24 mouse cellular contexts compared by ENCODE assay signal in genomic region chr6:89672641-89673040, GRCm38 (mm10). TPM values are rescaled to one million over a fixed set of nuclear protein-coding genes. Genes with fewer than 3 reads are reported as not detected.
DNase-seq lines count a peak whose midpoint lies in the region; TF ChIP-seq lines count a peak whose summit lies in the region.
"Had no signal": no experiment of that assay in that cellular context is flagged by ENCODE, and none has a peak within 500 bp of the region (broad histone marks: within the 10 kb centered on the region; RNA-seq: fewer than 3 reads in every experiment).

No protein-coding gene starts in this region.

- TF ChIP-seq CTCF in heart, adult 2 months (IDR thresholded peaks at IDR 0.05), result no peak

- DNase-seq in heart, adult 11 months, result peak; percentile 79
- DNase-seq in heart, adult 2 months, result no peak
- peak; percentile 79 for DNase-seq in left cerebral cortex, postnatal 4 days
- DNase-seq in left cerebral cortex, postnatal 25 days (ENCODE audit: low spot score in 2 of 2), result no peak
- DNase-seq in cerebellum, postnatal 25 days, result peak; percentile 23 to 41
- DNase-seq in layer of hippocampus, postnatal 36 days, result peak; percentile 33 to 64
- DNase-seq in gastrocnemius, postnatal 25 days, result no peak
- no peak for DNase-seq in left cerebral cortex, adult 11 months (ENCODE audit: low spot score)
- DNase-seq: embryo, embryonic 11 days; kidney, postnatal 10 days; lung, adult 18-20 months; lung, postnatal 36 days; thymus, adult 2 months had no signal

- H3K36me3 ChIP-seq in heart, adult 2 months (ENCODE audit: control insufficient read depth, insufficient read depth, low read length), result no peaks in the 10 kb centered on the region
- H3K36me3 ChIP-seq: intestine, embryonic 15.5 days had no signal

- TF ChIP-seq EP300 in heart, adult 2 months (IDR thresholded peaks at IDR 0.05; ENCODE audit: insufficient read depth, low read depth, low read length), result no peak

- H3K4me3 ChIP-seq in heart, adult 2 months, result no peak overlapping the region
- H3K4me3 ChIP-seq: intestine, embryonic 15.5 days; limb, embryonic 15.5 days; myocyte had no signal

- no peak overlapping the region for H3K27ac ChIP-seq in heart, adult 2 months
- H3K27ac ChIP-seq: intestine, embryonic 15.5 days; limb, embryonic 15.5 days had no signal

- H3K27me3 ChIP-seq in heart, adult 2 months (ENCODE audit: control insufficient read depth, insufficient read depth, low read length), result no peaks in the 10 kb centered on the region
- H3K27me3 ChIP-seq: intestine, embryonic 15.5 days; limb, embryonic 15.5 days had no signal

- H3K4me1 ChIP-seq in heart, adult 2 months (ENCODE audit: control insufficient read depth, insufficient read depth, low read length), result no peaks in the 10 kb centered on the region
- H3K4me1 ChIP-seq: intestine, embryonic 15.5 days; limb, embryonic 15.5 days had no signal

- WGBS in heart, adult 2 months, result 87% methylated on average over 7 of the region's 7 CpGs

- H3K79me2 ChIP-seq in heart, adult 2 months (replicated peaks; ENCODE audit: control insufficient read depth, insufficient read depth, low read length), result no peaks in the 10 kb centered on the region

- intact Hi-C loops in heart, adult 2 months (cut with DNase I), result no loop called here
- intact Hi-C loops in left cerebral cortex, postnatal 4 days (cut with DNase I), result loop anchor here (10.0 kb wide), 2 partner anchors 652 to 752 kb away; partner anchors contain the start of genes Cfap100 and Chst13
- intact Hi-C loops in left cerebral cortex, postnatal 25 days (cut with DNase I), result loop anchor here (10.0 kb wide), 3 partner anchors 752 to 902 kb away; partner anchors contain the start of gene Cfap100

- no peak overlapping the region for H3K9ac ChIP-seq in heart, adult 2 months (ENCODE audit: low read depth, low read length)
- H3K9ac ChIP-seq: intestine, embryonic 15.5 days; limb, embryonic 15.5 days had no signal

- TF ChIP-seq POLR2A in heart, adult 2 months (IDR thresholded peaks at IDR 0.05; ENCODE audit: insufficient read depth, low read depth, low read length), result no peak

RNA-seq across cellular contexts. Expression of gene Txnrd3, which starts 28.9 kb away (rescaled TPM):
- 10 to 100 TPM; 13.5 to 15.3 TPM for total RNA-seq in heart, adult 2 months (2021)
- polyA plus RNA-seq in heart, adult 2 months (2012; rRNA removed), result 10.5 and 10.7 TPM in 2 replicates
- 10 to 100 TPM; 20.0 to 22.6 TPM for total RNA-seq in left cerebral cortex, postnatal 4 days (2021)
- 1 to 10 TPM; 3.6 to 3.9 TPM for total RNA-seq in left cerebral cortex, postnatal 25 days (2021)
- total RNA-seq in layer of hippocampus, postnatal 36 days (2021), result 1 to 10 TPM; 3.3 to 3.6 TPM
- 1 to 10 TPM; 4.3 to 4.7 TPM for total RNA-seq in gastrocnemius, postnatal 25 days (2021)

RNA-seq across cellular contexts. Expression of gene Vmn1r40, which starts 34.7 kb away (rescaled TPM):
- not detected for total RNA-seq in heart, adult 2 months (2021)
- not detected in 2 replicates for polyA plus RNA-seq in heart, adult 2 months (2012; rRNA removed)
- not detected for total RNA-seq in left cerebral cortex, postnatal 4 days (2021)
- total RNA-seq in left cerebral cortex, postnatal 25 days (2021), result not detected
- total RNA-seq in layer of hippocampus, postnatal 36 days (2021), result not detected
- not detected for total RNA-seq in gastrocnemius, postnatal 25 days (2021)
- total RNA-seq: adrenal gland, adult 18-20 months; ES-E14; left cerebral cortex, adult 8-10 months had no signal
- polyA plus RNA-seq: gonadal fat pad, adult 2 months; heart, embryonic 16.5 days; intestine, embryonic 15.5 days; limb, embryonic 15.5 days; midbrain, embryonic 11.5 days; myocyte; small intestine, adult 2 months; stomach, embryonic 14.5 days; thymus, adult 2 months had no signal

Comparison
In these comparisons a context has a peak if more than half of its experiments do, and no peak if none do; other contexts are left out.
1. DNase-seq: peak in heart, adult 11 months (single experiment), left cerebral cortex, postnatal 4 days (single experiment), cerebellum, postnatal 25 days (2 of 2) and layer of hippocampus, postnatal 36 days (2 of 2); none in heart, adult 2 months (0 of 2), left cerebral cortex, postnatal 25 days (0 of 2), gastrocnemius, postnatal 25 days (single experiment) and left cerebral cortex, adult 11 months (single experiment).